Mouse (Mus musculus) lung, postnatal 0 days (tissue): ENCODE measurements around the gene Rps11. TPM values are rescaled to one million over a fixed set of nuclear protein-coding genes. Genes with fewer than 3 reads are reported as not detected.

Experiments
- ATAC-seq: fragments of 200-750 bp; cut with Nextera tagmentation; 2 replicates; pipeline ENCODE4 v1.8.0; 2017; ENCODE audit warnings: moderate library complexity
- DNase-seq: peaks from one replicate; pipeline ENCODE4 v3.0.0-alpha.2; 2016; ENCODE audit warnings: low spot score
- H3K27ac ChIP-seq: fragments of 300-500 bp; sonication (generic); 2 replicates; pipeline ENCODE4 v1.5.1; 2014; ENCODE audit warnings: antibody characterized with exemption, mild to moderate bottlenecking, low read length, mixed read lengths
- H3K27me3 ChIP-seq: fragments of 300-500 bp; sonication (generic); replicated peaks from 2 replicates; pipeline ENCODE4 v1.6.1; 2014; ENCODE audit warnings: low read length, mixed read lengths; ENCODE audit not compliant: insufficient read depth
- H3K36me3 ChIP-seq: fragments of 300-500 bp; sonication (generic); 2 replicates; pipeline ENCODE4 v1.6.1; 2014; ENCODE audit warnings: low read length, mixed read lengths; ENCODE audit not compliant: insufficient read depth
- H3K4me1 ChIP-seq: fragments of 300-500 bp; sonication (generic); 2 replicates; pipeline ENCODE4 v1.6.1; 2014; ENCODE audit warnings: antibody characterized with exemption, low read depth, low read length, mixed read lengths; ENCODE audit not compliant: insufficient read depth
- H3K4me2 ChIP-seq: fragments of 300-500 bp; sonication (generic); replicated peaks from 2 replicates; pipeline ENCODE4 v1.6.1; 2014; ENCODE audit warnings: low read depth, mild to moderate bottlenecking, low read length, moderate library complexity, mixed read lengths
- H3K4me3 ChIP-seq: fragments of 300-500 bp; sonication (generic); 2 replicates; pipeline ENCODE4 v1.5.1; 2014; ENCODE audit warnings: low read depth, low read length
- H3K9ac ChIP-seq: fragments of 300-500 bp; sonication (generic); replicated peaks from 2 replicates; pipeline ENCODE4 v1.6.1; 2014; ENCODE audit warnings: low read depth, mild to moderate bottlenecking
- H3K9me3 ChIP-seq: fragments of 300-500 bp; sonication (generic); 2 replicates; pipeline ENCODE4 v1.6.1; 2016; ENCODE audit warnings: low read length, mixed read lengths
- CTCF ChIP-seq: IDR thresholded peaks from 2 replicates; pipeline ENCODE4 v1.5.1; 2016; ENCODE audit warnings: antibody characterized with exemption, mild to moderate bottlenecking
- EP300 ChIP-seq: IDR thresholded peaks from 2 replicates; pipeline ENCODE4 v1.6.1; 2016; ENCODE audit warnings: antibody characterized with exemption, mild to moderate bottlenecking, control low read depth
- WGBS: fragments of 180-500 bp; shearing (Covaris S2); extraction: QIAGEN DNeasy Blood & Tissue Kit; methylation state at CpG from one replicate; pipeline ENCODE4 v1.1.7; 2014; 5-methylcytosine and 5-hydroxymethylcytosine counted together
- polyA plus RNA-seq: library from polyadenylated mRNA; unstranded; fragments of >200 nt; fragmentation: Nextera tagmentation; extraction: Ambion mirVana; gene quantifications from 2 replicates; pipeline ENCODE4 v1.2.1, GENCODE M21; 2015

Gene Rps11
- polyA plus RNA-seq, 1 experiment from 2014 or later: 1,016 TPM

DNA sequence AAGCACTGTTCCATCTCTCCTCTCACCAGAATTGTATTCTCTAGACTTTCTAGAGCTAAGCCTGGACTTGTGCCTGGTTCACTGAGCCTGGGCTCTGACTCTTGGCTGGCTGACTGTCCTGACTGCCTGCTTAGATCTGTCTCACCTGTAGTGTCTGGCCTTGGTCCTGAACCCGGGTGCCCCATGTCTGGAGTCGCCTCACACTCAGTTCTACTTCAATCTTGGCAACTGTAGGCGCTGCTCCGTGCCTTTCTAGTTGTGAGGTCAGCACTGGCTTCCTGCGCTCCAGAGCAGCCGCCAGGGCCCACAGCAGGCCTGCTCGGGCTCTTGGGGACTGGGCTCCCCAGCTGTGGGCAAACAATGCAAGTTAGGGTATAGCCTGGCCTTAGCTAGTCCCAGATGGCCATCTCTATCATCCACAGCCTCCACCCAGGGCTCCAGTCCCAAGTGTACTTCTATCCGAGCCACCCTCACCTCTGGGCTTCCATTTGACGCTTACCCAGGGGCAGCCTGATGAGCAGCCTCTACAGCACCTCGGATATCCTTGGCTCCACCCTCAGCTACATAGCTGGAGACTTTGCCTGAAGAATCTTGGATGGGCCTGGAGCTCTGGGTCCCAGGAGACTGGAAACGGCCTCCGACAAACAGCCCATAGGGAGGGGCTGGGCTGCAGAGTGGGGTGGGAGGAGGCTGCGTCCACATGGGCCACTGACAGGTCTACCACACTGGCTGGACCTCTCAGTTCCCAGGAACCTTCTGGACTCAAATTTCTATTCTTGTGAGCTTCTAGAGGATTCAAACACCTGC is 20.3 kb upstream of the Rps11 start:
- H3K9me3 ChIP-seq: no peaks in the 10 kb centered on the region
- no peak overlapping the region for H3K9ac ChIP-seq
- ATAC-seq (no peak), DNase-seq (no peak)
- TF ChIP-seq EP300: no peak
- TF ChIP-seq CTCF: no peak
- H3K4me3 ChIP-seq: no peak overlapping the region
- no peak overlapping the region for H3K27ac ChIP-seq
- no peaks in the 10 kb centered on the region for H3K27me3 ChIP-seq
- no peak overlapping the region for H3K4me2 ChIP-seq
- H3K4me1 ChIP-seq: no peaks in the 10 kb centered on the region
- 0 out of 2 replicates have a peak, but pooled peaks cover 12% of the 10 kb centered on the region for H3K36me3 ChIP-seq
- WGBS: 78% methylated on average over 13 of the region's 13 CpGs

GRCm38 (mm10) chr7:45141914-45142313 is 17.7 kb upstream of the Rps11 start:
- no peak for ATAC-seq
- no peak for DNase-seq
- Histone ChIP-seq H3K9ac (no peak overlapping the region), H3K36me3 (0 out of 2 replicates have a peak, but pooled peaks cover 12% of the 10 kb centered on the region), H3K4me3 (no peak overlapping the region), H3K27me3 (no peaks in the 10 kb centered on the region), H3K27ac (no peak overlapping the region), H3K9me3 (no peaks in the 10 kb centered on the region), H3K4me2 (no peak overlapping the region), H3K4me1 (no peaks in the 10 kb centered on the region)
- no peak for TF ChIP-seq CTCF
- no peak for TF ChIP-seq EP300
- 89% methylated on average over 5 of the region's 5 CpGs for WGBS

GRCm38 (mm10) chr7:45141319-45141718 is 17.1 kb upstream of the Rps11 start:
- Histone ChIP-seq H3K27ac (no peak overlapping the region), H3K9ac (no peak overlapping the region), H3K4me2 (no peak overlapping the region), H3K4me3 (no peak overlapping the region), H3K36me3 (0 out of 2 replicates have a peak, but pooled peaks cover 12% of the 10 kb centered on the region), H3K9me3 (no peaks in the 10 kb centered on the region), H3K4me1 (no peaks in the 10 kb centered on the region), H3K27me3 (no peaks in the 10 kb centered on the region)
- DNase-seq (no peak), ATAC-seq (no peak)
- TF ChIP-seq CTCF (no peak), EP300 (no peak)
- WGBS: 82% methylated on average over 3 of the region's 3 CpGs

DNA sequence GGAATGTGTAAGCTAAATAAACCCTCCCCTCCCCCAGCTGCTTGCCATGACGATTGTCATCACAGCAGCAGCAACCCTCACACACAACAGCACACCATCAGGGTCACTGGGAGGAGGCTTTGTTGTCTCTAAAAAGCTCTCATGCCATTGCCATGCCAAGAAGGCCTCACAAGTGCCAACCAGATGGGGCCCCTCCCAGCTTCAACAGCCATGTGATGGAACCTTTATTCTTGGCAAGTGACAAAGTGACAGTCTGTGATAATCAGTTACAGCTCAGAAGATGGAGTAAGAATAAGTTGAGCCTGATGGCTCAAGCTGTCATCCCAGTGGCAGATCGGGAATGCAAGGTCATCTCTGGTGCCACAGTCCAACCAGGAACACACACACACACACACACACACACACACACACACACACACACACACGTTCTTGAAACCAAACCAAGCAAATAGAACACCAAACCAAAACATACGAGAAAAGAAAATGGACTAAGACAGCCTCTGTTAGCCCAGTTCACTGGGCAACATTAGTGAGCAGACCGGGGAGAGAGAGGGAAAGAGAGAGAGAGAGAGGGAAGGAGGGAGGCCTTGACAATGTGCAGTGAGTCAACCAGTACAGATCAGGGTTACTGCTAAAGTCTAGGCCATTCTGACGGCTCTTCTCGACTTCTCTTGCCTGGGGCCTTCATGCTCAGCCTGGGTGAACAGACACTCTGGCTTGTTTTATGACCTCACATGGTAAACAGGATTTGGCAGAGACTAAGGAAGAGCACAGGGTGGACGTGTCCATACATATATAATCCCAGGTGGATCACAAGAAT is 15.9 kb upstream of the Rps11 start:
- Histone ChIP-seq H3K4me2 (no peak overlapping the region), H3K4me1 (peaks cover 4% of the 10 kb centered on the region; the same call in 1 of the 2 replicates)
- TF ChIP-seq CTCF: no peak
- TF ChIP-seq EP300: no peak

DNA sequence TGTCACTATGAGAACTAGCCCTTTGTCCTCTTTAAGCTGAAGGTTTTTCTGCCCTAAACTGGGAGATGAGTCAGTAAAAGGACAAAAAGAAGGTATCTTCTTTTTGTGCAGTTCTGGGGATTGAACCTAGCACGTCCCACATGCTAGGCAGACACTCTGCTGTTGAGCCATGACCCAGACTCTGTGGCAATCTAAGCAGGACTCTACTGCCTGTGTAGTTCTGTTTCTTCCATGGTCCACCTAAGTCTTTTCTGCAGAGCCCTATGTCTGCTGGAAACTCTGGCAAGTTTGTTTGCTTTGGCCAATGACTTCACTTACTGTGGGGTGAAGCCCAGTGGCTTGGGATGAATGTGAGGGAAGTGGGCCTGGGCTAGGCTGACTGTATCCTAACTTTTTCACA is 14.2 kb upstream of the Rps11 start:
- ATAC-seq: no peak
- peaks cover 4% of the 10 kb centered on the region; the same call in 1 of the 2 replicates for H3K4me1 ChIP-seq
- no peak for TF ChIP-seq CTCF
- TF ChIP-seq EP300: no peak
- H3K4me3 ChIP-seq: no peak overlapping the region
- no peaks in the 10 kb centered on the region for H3K9me3 ChIP-seq
- H3K27ac ChIP-seq: no peak overlapping the region
- H3K36me3 ChIP-seq: no peaks in the 10 kb centered on the region
- no peaks in the 10 kb centered on the region for H3K27me3 ChIP-seq
- no peak overlapping the region for H3K4me2 ChIP-seq
- H3K9ac ChIP-seq: no peak overlapping the region
- DNase-seq: no peak
- 83% methylated on average over 1 of the region's 1 CpGs for WGBS

More for the DNA sequence above, 15.9 kb upstream of the Rps11 start:
- ATAC-seq (no peak), DNase-seq (no peak)
- H3K9me3 ChIP-seq: no peaks in the 10 kb centered on the region
- H3K27ac ChIP-seq: no peak overlapping the region
- no peaks in the 10 kb centered on the region for H3K27me3 ChIP-seq
- 0 out of 2 replicates have a peak, but pooled peaks cover under 1% of the 10 kb centered on the region for H3K36me3 ChIP-seq
- no peak overlapping the region for H3K4me3 ChIP-seq
- H3K9ac ChIP-seq: no peak overlapping the region
- WGBS: 64% methylated on average over 8 of the region's 8 CpGs
